Comparison of ENCODE assay signal across 18 mouse cellular contexts in genomic region chr10:121326167-121326566, GRCm38 (mm10). TPM values are rescaled to one million over a fixed set of nuclear protein-coding genes. Genes with fewer than 3 reads are reported as not detected.
A peak's percentile ranks its signal among the peaks of the same experiment; 100 is the strongest.
DNase-seq lines count a peak whose midpoint lies in the region; ATAC-seq and TF ChIP-seq lines count a peak whose summit lies in the region.
"Had no signal": no experiment of that assay in that cellular context is flagged by ENCODE, and none has a peak within 500 bp of the region (broad histone marks: within the 10 kb centered on the region; RNA-seq: fewer than 3 reads in every experiment).

No protein-coding gene starts in this region.

- no peak for ATAC-seq in liver, postnatal 0 days
- ATAC-seq in liver, embryonic 11.5 days (replicated peaks; ENCODE audit: low FRiP score) = no peak

- peak; percentile 53 for TF ChIP-seq CTCF in heart, adult 2 months (IDR thresholded peaks at IDR 0.05)
- peak; percentile 43 for TF ChIP-seq CTCF in liver, postnatal 0 days (IDR thresholded peaks at IDR 0.05; ENCODE audit: low read depth)
- peak; percentile 72 for TF ChIP-seq CTCF in E14TG2a.4 (conservative IDR thresholded peaks at IDR 0.05; ENCODE audit: low read length)

- no peak for TF ChIP-seq POLR2A in heart, adult 2 months (IDR thresholded peaks at IDR 0.05; ENCODE audit: insufficient read depth, low read depth, low read length)

- H3K4me1 ChIP-seq in heart, adult 2 months (ENCODE audit: control insufficient read depth, insufficient read depth, low read length) = no peaks in the 10 kb centered on the region
- H3K4me1 ChIP-seq in liver, postnatal 0 days (ENCODE audit: insufficient read depth) = no peaks in the 10 kb centered on the region
- no peaks in the 10 kb centered on the region for H3K4me1 ChIP-seq in liver, embryonic 11.5 days (replicated peaks; ENCODE audit: control insufficient read depth, insufficient read depth, low read length)
- H3K4me1 ChIP-seq in E14TG2a.4 (replicated peaks; ENCODE audit: low read depth, low read length) = no peaks in the 10 kb centered on the region
- H3K4me1 ChIP-seq: forebrain, embryonic 10.5 days; hindbrain, embryonic 15.5 days; liver, embryonic 15.5 days; midbrain, embryonic 10.5 days; neural tube, embryonic 15.5 days had no signal

- H3K9ac ChIP-seq in heart, adult 2 months (ENCODE audit: low read depth, low read length) = no peak overlapping the region
- no peak overlapping the region for H3K9ac ChIP-seq in liver, postnatal 0 days (replicated peaks)
- no peak overlapping the region for H3K9ac ChIP-seq in liver, embryonic 11.5 days (ENCODE audit: low read depth, low read length)
- H3K9ac ChIP-seq: hindbrain, embryonic 15.5 days; liver, embryonic 15.5 days; neural tube, embryonic 15.5 days had no signal

- TF ChIP-seq EP300 in heart, adult 2 months (IDR thresholded peaks at IDR 0.05; ENCODE audit: insufficient read depth, low read depth, low read length) = no peak
- TF ChIP-seq EP300 in liver, postnatal 0 days (IDR thresholded peaks at IDR 0.05; ENCODE audit: low read depth) = no peak

- no peaks in the 10 kb centered on the region for H3K36me3 ChIP-seq in heart, adult 2 months (ENCODE audit: control insufficient read depth, insufficient read depth, low read length)
- H3K36me3 ChIP-seq in liver, postnatal 0 days (replicated peaks; ENCODE audit: insufficient read depth, low read length) = no peaks in the 10 kb centered on the region
- H3K36me3 ChIP-seq in liver, embryonic 11.5 days (ENCODE audit: control insufficient read depth, insufficient read depth, low read length) = no peaks in the 10 kb centered on the region
- no peaks in the 10 kb centered on the region for H3K36me3 ChIP-seq in E14TG2a.4 (ENCODE audit: insufficient read depth, low read length)
- H3K36me3 ChIP-seq: forebrain, embryonic 10.5 days; hindbrain, embryonic 15.5 days; liver, embryonic 15.5 days; midbrain, embryonic 10.5 days; neural tube, embryonic 15.5 days had no signal

- no peaks in the 10 kb centered on the region for H3K9me3 ChIP-seq in liver, postnatal 0 days (ENCODE audit: low read length)
- no peaks in the 10 kb centered on the region for H3K9me3 ChIP-seq in liver, embryonic 11.5 days (ENCODE audit: control insufficient read depth, low read length)
- 0 out of 2 replicates have a peak, but pooled peaks cover 3% of the 10 kb centered on the region for H3K9me3 ChIP-seq in E14TG2a.4 (ENCODE audit: low read length)
- H3K9me3 ChIP-seq: hindbrain, embryonic 15.5 days; liver, embryonic 15.5 days; midbrain, embryonic 10.5 days; neural tube, embryonic 15.5 days had no signal

- no peak for DNase-seq in heart, adult 2 months
- no peak for DNase-seq in heart, postnatal 14 days
- no peak for DNase-seq in liver, postnatal 0 days
- no peak for DNase-seq in liver, embryonic 11.5 days (ENCODE audit: low spot score)
- DNase-seq in naive thymus-derived CD4-positive, alpha-beta T cell, adult 2 months (ENCODE audit: low read depth) = peak; percentile 35
- no peak for DNase-seq in thymus, postnatal 0 days (ENCODE audit: low spot score)
- no peak for DNase-seq in thymus, adult 18-20 months
- DNase-seq: cerebellum, adult 9-11 months; kidney, adult 9 months; lung, postnatal 36 days; right cerebral cortex, postnatal 25 days had no signal

- H3K27me3 ChIP-seq in heart, adult 2 months (ENCODE audit: control insufficient read depth, insufficient read depth, low read length) = no peaks in the 10 kb centered on the region
- H3K27me3 ChIP-seq in liver, postnatal 0 days (ENCODE audit: insufficient read depth, low read length) = no peaks in the 10 kb centered on the region
- H3K27me3 ChIP-seq in liver, embryonic 11.5 days (replicated peaks; ENCODE audit: control insufficient read depth, insufficient read depth, low read length) = no peaks in the 10 kb centered on the region
- H3K27me3 ChIP-seq in E14TG2a.4 (ENCODE audit: insufficient read depth, low read length) = 0 out of 2 replicates have a peak, but pooled peaks cover 2% of the 10 kb centered on the region
- H3K27me3 ChIP-seq: hindbrain, embryonic 15.5 days; liver, embryonic 15.5 days; neural tube, embryonic 15.5 days had no signal

- no peaks in the 10 kb centered on the region for H3K79me2 ChIP-seq in heart, adult 2 months (replicated peaks; ENCODE audit: control insufficient read depth, insufficient read depth, low read length)

- no peak overlapping the region for H3K4me2 ChIP-seq in liver, postnatal 0 days (ENCODE audit: low read depth, low read length)
- no peak overlapping the region for H3K4me2 ChIP-seq in liver, embryonic 11.5 days
- H3K4me2 ChIP-seq: heart, embryonic 11.5 days; hindbrain, embryonic 15.5 days; liver, embryonic 15.5 days; neural tube, embryonic 15.5 days had no signal

- intact Hi-C loops in heart, adult 2 months (cut with DNase I) = no loop called here
- intact Hi-C loops in heart, postnatal 14 days (cut with DNase I) = no loop called here

- H3K27ac ChIP-seq in heart, adult 2 months = no peak overlapping the region
- no peak overlapping the region for H3K27ac ChIP-seq in liver, postnatal 0 days (ENCODE audit: low read depth)
- no peak overlapping the region for H3K27ac ChIP-seq in liver, embryonic 11.5 days (ENCODE audit: low read depth, low read length)
- H3K27ac ChIP-seq: forebrain, embryonic 10.5 days; hindbrain, embryonic 15.5 days; liver, embryonic 15.5 days; midbrain, embryonic 10.5 days; neural tube, embryonic 15.5 days had no signal

- no peak overlapping the region for H3K4me3 ChIP-seq in heart, adult 2 months
- H3K4me3 ChIP-seq in liver, postnatal 0 days (ENCODE audit: low read depth, low read length) = no peak overlapping the region
- no peak overlapping the region for H3K4me3 ChIP-seq in liver, embryonic 11.5 days (ENCODE audit: low read depth, low read length)
- H3K4me3 ChIP-seq in E14TG2a.4 (replicated peaks; ENCODE audit: low read length) = no peak overlapping the region
- H3K4me3 ChIP-seq: forebrain, embryonic 10.5 days; hindbrain, embryonic 15.5 days; liver, embryonic 15.5 days; midbrain, embryonic 10.5 days; neural tube, embryonic 15.5 days had no signal

RNA-seq across cellular contexts. Expression of gene Tbc1d30, which starts 24.9 kb away (rescaled TPM):
- 1 to 10 TPM; 1.8 to 1.9 TPM for total RNA-seq in heart, adult 2 months (2021)
- 0.61 and 0.91 TPM in 2 replicates for polyA plus RNA-seq in heart, adult 2 months (2012; rRNA removed)
- total RNA-seq in heart, postnatal 14 days (2021) = 1 to 10 TPM; 1.8 to 2.2 TPM
- 0.75 and 1.4 TPM in 2 replicates for polyA plus RNA-seq in liver, postnatal 0 days (2015; fragmentation: Nextera tagmentation; extraction: Ambion mirVana)
- polyA plus RNA-seq in liver, embryonic 11.5 days (2014; fragmentation: Nextera tagmentation; extraction: Ambion mirVana) = 0.27 and 0.78 TPM in 2 replicates
- 0.25 and 0.37 TPM in 2 replicates for polyA plus RNA-seq in thymus, postnatal 0 days (2015; fragmentation: Nextera tagmentation; extraction: Ambion mirVana)

RNA-seq across cellular contexts. Expression of gene Gns, which starts 38.7 kb away (rescaled TPM):
- total RNA-seq in heart, adult 2 months (2021) = 10 to 100 TPM; 82.1 to 92.2 TPM
- 45.5 and 55.9 TPM in 2 replicates for polyA plus RNA-seq in heart, adult 2 months (2012; rRNA removed)
- total RNA-seq in heart, postnatal 14 days (2021) = 10 to 100 TPM; 64.2 to 74.3 TPM
- polyA plus RNA-seq in liver, postnatal 0 days (2015; fragmentation: Nextera tagmentation; extraction: Ambion mirVana) = 27.7 and 28.9 TPM in 2 replicates
- 31.2 and 31.6 TPM in 2 replicates for polyA plus RNA-seq in liver, embryonic 11.5 days (2014; fragmentation: Nextera tagmentation; extraction: Ambion mirVana)
- polyA plus RNA-seq in thymus, postnatal 0 days (2015; fragmentation: Nextera tagmentation; extraction: Ambion mirVana) = 19.6 and 19.8 TPM in 2 replicates
